Mouse (Mus musculus): ENCODE data around the gene Fuz.
A peak's percentile ranks its signal among the peaks of the same experiment; 100 is the strongest.

DNA sequence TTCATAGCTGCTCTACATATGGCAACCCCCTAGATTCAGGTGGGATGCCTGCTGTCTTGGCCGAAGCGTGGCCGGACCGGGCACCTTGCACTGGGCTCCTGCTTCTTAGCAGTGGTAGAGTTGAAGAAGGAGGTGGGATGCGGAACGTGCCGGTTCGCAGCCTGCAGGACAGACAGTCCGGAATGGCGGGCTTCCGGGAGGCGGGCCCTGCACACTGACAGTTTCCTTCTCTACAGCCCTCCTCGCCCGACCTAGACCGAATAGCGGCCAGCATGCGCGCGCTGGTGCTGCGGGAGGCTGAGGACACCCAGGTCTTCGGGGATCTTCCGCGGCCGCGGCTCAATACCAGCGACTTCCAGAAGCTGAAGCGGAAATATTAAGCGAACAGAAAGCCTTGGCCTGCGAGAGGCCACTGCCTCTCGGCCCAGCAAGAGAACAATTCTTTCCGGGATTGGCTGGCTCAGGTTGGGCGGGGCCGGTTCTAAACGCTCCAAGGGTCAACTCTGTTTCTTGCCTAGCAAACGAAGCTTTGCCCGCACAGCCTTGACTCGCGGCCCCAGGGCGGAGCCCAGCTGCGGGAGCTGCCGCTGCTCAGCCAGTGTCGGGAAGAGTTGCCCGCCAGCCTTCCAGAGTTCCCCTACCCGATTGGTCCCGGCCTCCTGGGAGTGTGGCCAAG lies 41.4 kb upstream of the Fuz start:
- TF ChIP-seq CTCF (IDR thresholded peaks at IDR 0.05; ENCODE audit: low read depth) = no peak
- TF ChIP-seq EP300 (IDR thresholded peaks at IDR 0.05; ENCODE audit: low read depth) = peak; percentile 59; the same call in 1 of the 2 replicates

All from heart, postnatal 0 days (tissue).